Mouse (Mus musculus) T-helper 1 cell (primary cell): ENCODE results near the gene Cntn5.

Experiments used
- in situ Hi-C: fragments of 300-600 bp; cut with MboI, MseI; formaldehyde crosslinking; loops from one replicate; pipeline ENCODE4 v1.15.1; 2025; ENCODE audit warnings: high pct_unique_total_duplicates

Gene Cntn5

DNA sequence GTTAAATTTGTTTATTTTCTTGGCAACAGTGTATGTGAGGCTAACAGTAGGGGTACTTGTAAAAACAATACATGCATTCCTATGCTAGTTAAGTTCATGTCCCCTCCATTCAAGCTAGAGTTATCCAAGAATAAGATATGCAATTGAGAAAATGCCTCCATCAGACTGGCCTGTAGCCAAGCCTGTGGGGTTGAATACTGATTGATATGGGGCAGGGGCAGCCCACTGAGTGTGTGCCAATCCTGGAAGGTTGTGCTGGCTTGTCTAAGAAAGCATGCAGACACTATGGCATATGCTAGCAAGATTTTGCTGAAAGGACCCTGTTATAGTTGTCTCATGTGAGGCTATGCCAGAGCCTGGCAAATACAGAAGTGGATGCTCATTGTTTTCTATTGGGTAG, 1196.8 kb downstream of the Cntn5 start:
- in situ Hi-C loops, result no loop called here

GRCm38 (mm10) chr9:9705180-9705579, 1199.4 kb downstream of the Cntn5 start:
- in situ Hi-C loops, result no loop called here

DNA sequence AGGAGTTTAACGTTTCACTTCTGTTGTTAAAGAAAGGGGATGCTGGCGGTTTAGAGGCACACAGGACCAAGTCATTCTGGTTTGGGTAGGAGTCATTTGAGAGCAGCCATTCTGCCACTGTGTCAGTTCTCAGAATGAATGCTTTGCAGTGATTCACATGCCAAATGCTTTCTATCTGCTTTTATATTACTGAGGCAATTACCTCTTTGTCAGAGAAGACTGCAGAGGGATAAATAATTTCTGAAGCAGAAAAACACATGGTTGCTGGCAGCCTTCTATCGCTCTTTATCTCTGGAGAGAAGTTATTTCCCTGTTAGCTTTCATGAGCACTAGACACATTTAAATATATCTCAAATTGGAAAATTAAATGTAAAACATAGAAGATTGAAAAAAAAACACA, 1207.9 kb downstream of the Cntn5 start:
- in situ Hi-C loops, result no loop called here

GRCm38 (mm10) chr9:9682348-9682884, 1222.2 kb downstream of the Cntn5 start:
- in situ Hi-C loops, result no loop called here

DNA sequence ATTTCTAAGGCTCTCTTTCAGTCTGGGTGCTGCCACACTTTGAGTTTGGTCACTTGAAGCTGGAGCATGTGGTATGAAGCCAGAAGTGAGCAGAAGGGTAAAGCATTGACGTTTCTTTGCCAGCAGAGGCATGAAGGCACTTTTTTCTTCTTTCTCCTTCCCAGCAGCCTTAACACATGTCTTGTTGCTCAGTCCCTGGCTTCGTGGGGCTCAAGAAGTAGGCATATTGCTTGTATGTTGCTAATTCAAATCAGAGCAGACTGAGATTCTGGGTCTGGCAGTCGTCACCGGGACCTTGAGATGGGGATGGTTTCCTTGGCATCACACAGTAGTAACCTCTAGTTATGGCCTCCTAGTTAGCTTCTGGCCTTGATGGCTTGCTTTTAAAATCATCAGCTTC, 1228.5 kb downstream of the Cntn5 start:
- in situ Hi-C loops, result no loop called here

DNA sequence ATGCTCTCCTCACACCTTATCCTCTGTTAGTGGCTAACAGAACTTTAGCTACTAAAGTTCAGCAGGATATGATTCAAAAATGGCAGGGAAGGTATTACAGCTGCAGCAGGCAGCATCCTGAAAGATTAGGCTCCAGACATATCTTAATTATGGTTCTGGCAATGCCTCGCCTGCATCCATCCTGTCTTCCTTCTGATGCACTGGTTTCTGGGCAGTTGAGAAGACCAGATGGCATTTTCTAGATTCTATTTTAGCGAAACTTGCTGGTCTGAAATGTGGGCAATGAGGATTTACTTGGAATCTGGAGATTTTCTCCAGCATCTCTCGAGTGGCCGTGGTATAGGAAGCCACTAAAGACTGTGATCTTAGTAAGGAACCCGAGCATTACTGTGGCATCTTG, 1230.0 kb downstream of the Cntn5 start:
- in situ Hi-C loops, result no loop called here

GRCm38 (mm10) chr9:9673277-9674049, 1231.1 kb downstream of the Cntn5 start:
- in situ Hi-C loops, result no loop called here

GRCm38 (mm10) chr9:9653463-9653862, 1251.1 kb downstream of the Cntn5 start:
- in situ Hi-C loops, result no loop called here

DNA sequence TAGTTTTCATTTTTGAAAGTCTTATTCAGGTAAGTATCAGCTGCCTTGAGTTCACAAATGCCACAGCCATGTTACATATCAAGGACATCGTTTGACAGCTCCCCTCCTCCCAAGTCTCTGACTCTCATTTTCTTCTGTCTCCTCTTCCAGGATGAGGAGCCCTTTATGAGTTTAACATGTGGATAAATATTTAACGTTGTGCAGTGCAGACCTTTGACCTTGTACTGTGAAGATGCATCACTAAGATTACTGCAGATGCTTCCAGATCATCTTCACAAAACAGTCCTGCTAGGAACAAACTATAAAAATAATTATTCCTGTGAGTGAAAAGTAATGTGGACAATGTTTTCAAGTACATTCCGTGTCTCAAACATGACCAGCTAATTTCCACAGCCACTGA, 1257.2 kb downstream of the Cntn5 start:
- in situ Hi-C loops, result no loop called here

DNA sequence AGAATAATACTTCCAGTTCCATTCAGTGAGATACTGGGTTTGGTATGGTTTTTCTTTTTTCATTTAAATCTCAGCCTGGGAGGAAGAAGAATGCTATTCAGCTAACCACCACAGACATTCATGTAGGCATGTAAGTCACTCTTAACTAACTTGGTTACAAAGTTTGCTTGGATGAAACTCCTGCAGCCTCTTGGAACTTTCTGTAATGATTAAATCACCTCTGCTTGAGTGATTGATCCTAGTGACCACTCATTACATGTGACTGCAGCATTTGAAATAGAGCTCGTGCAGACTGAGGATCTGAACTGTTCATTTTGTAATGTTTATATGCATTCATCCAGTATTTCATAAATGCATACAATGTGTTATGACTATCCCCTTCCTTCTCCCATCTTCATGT, 1258.3 kb downstream of the Cntn5 start:
- in situ Hi-C loops, result no loop called here
